In genomic region chr11:104132580-104133441, GRCm38 (mm10) we compare ENCODE assay signal across 8 mouse cellular contexts. TPM values are rescaled to one million over a fixed set of nuclear protein-coding genes. Genes with fewer than 3 reads are reported as not detected.
DNase-seq lines count a peak whose midpoint lies in the region; ATAC-seq and TF ChIP-seq lines count a peak whose summit lies in the region.

Gene Crhr1, plus strand, starts transcription at chr11:104132855.

- peaks cover 8% of the 10 kb centered on the region for H3K4me1 ChIP-seq in lung, embryonic 16.5 days (replicated peaks; ENCODE audit: control insufficient read depth, insufficient read depth, low read length)
- H3K4me1 ChIP-seq in forebrain, embryonic 12.5 days = peaks cover 22% of the 10 kb centered on the region
- H3K4me1 ChIP-seq in midbrain, embryonic 16.5 days (ENCODE audit: control insufficient read depth, insufficient read depth, low read length) = peaks cover 5% of the 10 kb centered on the region; the same call in 1 of the 2 replicates

- WGBS in lung, embryonic 16.5 days = under 1% methylated on average over 77 of the region's 80 CpGs
- under 1% methylated on average over 53 of the region's 80 CpGs for WGBS in forebrain, embryonic 12.5 days
- WGBS in midbrain, embryonic 16.5 days = under 1% methylated on average over 73 of the region's 80 CpGs

- H3K4me2 ChIP-seq in lung, embryonic 16.5 days (ENCODE audit: low read depth, low read length) = peak within 1 kb of the TSS; percentile 82
- H3K4me2 ChIP-seq in forebrain, embryonic 12.5 days = peak within 1 kb of the TSS; percentile 99
- H3K4me2 ChIP-seq in midbrain, embryonic 16.5 days (ENCODE audit: low read length) = peak within 1 kb of the TSS; percentile 92

- no peak for DNase-seq in lung, postnatal 36 days
- DNase-seq in cerebellum, adult 9-10 months = peak; percentile 87
- peak; percentile 50 to 66 for DNase-seq in left cerebral cortex, adult 2 months (ENCODE audit: extremely low spot score in 1 of 2, low spot score in 2 of 2)
- no peak for DNase-seq in spleen, postnatal 14 days (ENCODE audit: low spot score in 2 of 2)
- no peak for DNase-seq in gastrocnemius, adult 18-20 months (ENCODE audit: low spot score)

- no peak within 1 kb of the TSS for H3K27ac ChIP-seq in lung, embryonic 16.5 days (ENCODE audit: low read length)
- H3K27ac ChIP-seq in forebrain, embryonic 12.5 days = no peak within 1 kb of the TSS
- H3K27ac ChIP-seq in left cerebral cortex, adult 2 months = peak within 1 kb of the TSS; percentile 90
- H3K27ac ChIP-seq in midbrain, embryonic 16.5 days (ENCODE audit: low read length) = peak within 1 kb of the TSS; percentile 74

- peaks cover 69% of the 10 kb centered on the region for H3K27me3 ChIP-seq in lung, embryonic 16.5 days (ENCODE audit: control insufficient read depth, insufficient read depth, low read depth, low read length)
- H3K27me3 ChIP-seq in forebrain, embryonic 12.5 days = peaks cover 77% of the 10 kb centered on the region
- peaks cover 10% of the 10 kb centered on the region for H3K27me3 ChIP-seq in midbrain, embryonic 16.5 days (ENCODE audit: control insufficient read depth, insufficient read depth, low read depth, low read length)

- H3K4me3 ChIP-seq in lung, embryonic 16.5 days (ENCODE audit: low read length) = peak within 1 kb of the TSS; percentile 48
- peak within 1 kb of the TSS; percentile 57 for H3K4me3 ChIP-seq in forebrain, embryonic 12.5 days (replicated peaks)
- H3K4me3 ChIP-seq in left cerebral cortex, adult 2 months = peak within 1 kb of the TSS; percentile 71
- H3K4me3 ChIP-seq in midbrain, embryonic 16.5 days (ENCODE audit: low read depth, low read length) = peak within 1 kb of the TSS; percentile 68

- H3K36me3 ChIP-seq in lung, embryonic 16.5 days (ENCODE audit: control insufficient read depth, insufficient read depth, low read length) = no peaks in the 10 kb centered on the region
- H3K36me3 ChIP-seq in forebrain, embryonic 12.5 days (replicated peaks) = no peaks in the 10 kb centered on the region
- H3K36me3 ChIP-seq in midbrain, embryonic 16.5 days (ENCODE audit: control insufficient read depth, insufficient read depth, low read length) = no peaks in the 10 kb centered on the region

- no peaks in the 10 kb centered on the region for H3K9me3 ChIP-seq in lung, embryonic 16.5 days (ENCODE audit: control insufficient read depth, low read length)
- no peaks in the 10 kb centered on the region for H3K9me3 ChIP-seq in forebrain, embryonic 12.5 days
- no peaks in the 10 kb centered on the region for H3K9me3 ChIP-seq in midbrain, embryonic 16.5 days (replicated peaks; ENCODE audit: control insufficient read depth, low read length, poor library complexity, severe bottlenecking)

- no peak for TF ChIP-seq CTCF in left cerebral cortex, adult 2 months (IDR thresholded peaks at IDR 0.05)

- intact Hi-C loops in left cerebral cortex, adult 2 months (cut with DNase I) = loop anchor here (2.0 to 5.0 kb wide), 3 partner anchors 38 to 106 kb away; no protein-coding TSS in a partner anchor

- no peak for ATAC-seq in lung, embryonic 16.5 days (ENCODE audit: low read depth)
- ATAC-seq in forebrain, embryonic 12.5 days (ENCODE audit: low FRiP score) = peak; percentile 72
- peak; percentile 76 for ATAC-seq in midbrain, embryonic 16.5 days

- 0 out of 2 replicates have a peak within 1 kb of the TSS, but pooled peaks have one; percentile 0 for H3K9ac ChIP-seq in lung, embryonic 16.5 days (ENCODE audit: low read length)
- peak within 1 kb of the TSS; percentile 67 for H3K9ac ChIP-seq in forebrain, embryonic 12.5 days
- H3K9ac ChIP-seq in midbrain, embryonic 16.5 days (ENCODE audit: low read depth, low read length) = peak within 1 kb of the TSS; percentile 85

RNA-seq across cellular contexts. Expression of gene Crhr1, which starts in this region (rescaled TPM):
- not detected in 2 replicates for polyA plus RNA-seq in lung, embryonic 16.5 days (2015; fragmentation: Nextera tagmentation; extraction: Ambion mirVana)
- 0.56 TPM in 2 replicates for polyA plus RNA-seq in forebrain, embryonic 12.5 days (2016; fragmentation: Nextera tagmentation; extraction: Ambion mirVana)
- 10 to 100 TPM; 27.9 to 31.8 TPM for total RNA-seq in left cerebral cortex, adult 2 months (2021)
- 8.1 and 9.3 TPM in 2 replicates for polyA plus RNA-seq in midbrain, embryonic 16.5 days (2015; fragmentation: Nextera tagmentation; extraction: Ambion mirVana)
- not detected for total RNA-seq in gastrocnemius, adult 18-20 months (2021)

Comparison
In these comparisons a context has a peak if more than half of its experiments do, and no peak if none do; other contexts are left out.
1. RNA of gene Crhr1 (total RNA-seq): 27.9 to 31.8 TPM in left cerebral cortex, adult 2 months; not detected in gastrocnemius, adult 18-20 months; every median in the first group is over 10 times any median in the second.
2. Peak in ATAC-seq, H3K4me3 ChIP-seq, H3K9ac ChIP-seq and H3K4me2 ChIP-seq in forebrain, embryonic 12.5 days; RNA of the gene not detected or under 1 TPM.
3. H3K27ac ChIP-seq: peak in left cerebral cortex, adult 2 months (single experiment) and midbrain, embryonic 16.5 days (single experiment); none in lung, embryonic 16.5 days (single experiment) and forebrain, embryonic 12.5 days (single experiment).
4. H3K9ac ChIP-seq: peak in every context shown above with its lines; median percentile 85 in midbrain, embryonic 16.5 days; 67 in forebrain, embryonic 12.5 days; 0 in lung, embryonic 16.5 days.
5. DNase-seq: peak in cerebellum, adult 9-10 months (single experiment) and left cerebral cortex, adult 2 months (2 of 2); none in lung, postnatal 36 days (single experiment), spleen, postnatal 14 days (0 of 2) and gastrocnemius, adult 18-20 months (single experiment).
6. Peak in every context shown above with its lines, with median percentiles within 50 percentile points of each other: H3K4me2 ChIP-seq and H3K4me3 ChIP-seq.